8 mouse cellular contexts compared by ENCODE assay signal in the genomic region with DNA sequence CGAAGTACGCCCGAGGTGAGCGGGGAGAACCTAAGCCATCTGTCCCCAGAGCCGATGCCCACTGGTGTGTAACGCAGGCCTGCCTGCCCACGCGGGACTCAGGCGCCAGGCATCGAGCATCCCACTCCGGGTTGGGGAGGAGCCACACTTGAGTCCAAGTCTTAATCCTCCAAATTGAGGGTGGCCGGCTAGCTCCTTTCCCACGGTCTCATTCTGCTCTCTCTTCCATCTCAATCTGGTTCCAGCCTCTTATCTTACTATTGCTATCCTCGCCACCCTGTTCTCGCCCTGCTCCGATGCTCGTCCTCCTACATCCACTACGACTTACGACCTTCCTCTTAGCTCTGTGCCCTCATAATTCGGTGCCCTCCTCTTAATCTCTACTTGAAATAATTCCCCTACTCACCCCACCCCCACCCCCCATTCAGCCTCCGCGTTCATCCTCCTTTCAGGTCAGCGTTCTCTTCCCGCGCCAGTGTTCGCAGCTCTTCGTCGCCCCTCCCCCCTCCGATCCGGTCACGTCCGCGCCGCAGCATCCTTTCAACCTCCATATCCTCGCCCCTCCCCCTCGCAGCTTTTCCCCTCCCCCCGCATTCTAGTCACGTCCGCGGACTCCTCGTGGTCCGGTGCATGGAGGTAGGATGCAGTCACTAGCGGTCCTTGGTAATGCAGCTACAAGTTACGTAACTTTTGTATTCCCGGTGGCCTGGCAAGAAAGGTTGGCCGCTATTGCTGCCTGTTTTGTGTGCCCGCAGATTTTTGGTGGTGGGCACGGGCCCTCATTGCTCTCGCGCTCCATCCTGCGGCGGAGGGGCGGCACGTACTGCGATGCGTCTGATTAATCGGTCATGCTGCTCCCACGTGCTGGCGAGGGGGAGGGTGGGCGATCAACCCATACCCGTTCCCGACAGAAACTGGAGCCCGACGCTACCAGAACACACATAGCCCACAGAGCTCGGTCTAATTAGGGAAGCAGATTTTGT. TPM values are rescaled to one million over a fixed set of nuclear protein-coding genes. Genes with fewer than 3 reads are reported as not detected.
DNase-seq lines count a peak whose midpoint lies in the region; ATAC-seq and TF ChIP-seq lines count a peak whose summit lies in the region.

No protein-coding gene starts in this region.

- peak; percentile 82 for DNase-seq in urinary bladder, postnatal 14 days (ENCODE audit: low spot score)
- DNase-seq in urinary bladder, adult 2 months (ENCODE audit: low spot score), result no peak
- DNase-seq in embryonic facial prominence, embryonic 10.5 days (ENCODE audit: low spot score), result peak; percentile 97
- peak; percentile 79 to 80 for DNase-seq in heart, adult 2 months
- DNase-seq in kidney, adult 18-20 months, result peak; percentile 65
- DNase-seq in limb, embryonic 14.5 days (ENCODE audit: low spot score), result peak; percentile 80
- peak; percentile 51 to 68 for DNase-seq in spleen, adult 2 months (ENCODE audit: low read depth in 1 of 2, low spot score in 2 of 2)

- intact Hi-C loops in heart, adult 2 months (cut with DNase I), result loop anchor here (1.0 to 5.0 kb wide), 5 partner anchors 16 to 170 kb away; a partner anchor contains a TSS

- peak overlapping the region; percentile 84 for H3K4me2 ChIP-seq in limb, embryonic 14.5 days (replicated peaks; ENCODE audit: low read depth, low read length, severe bottlenecking)
- peak overlapping the region; percentile 85 for H3K4me2 ChIP-seq in midbrain, embryonic 15.5 days

- TF ChIP-seq EP300 in heart, adult 2 months (IDR thresholded peaks at IDR 0.05; ENCODE audit: insufficient read depth, low read depth, low read length), result 0 out of 2 replicates have a peak, but pooled peaks have one; percentile 7

- peak overlapping the region; percentile 86 for H3K4me3 ChIP-seq in embryonic facial prominence, embryonic 10.5 days
- H3K4me3 ChIP-seq in heart, adult 2 months, result peak overlapping the region; percentile 92
- peak overlapping the region; percentile 62 for H3K4me3 ChIP-seq in limb, embryonic 14.5 days (replicated peaks; ENCODE audit: low read length)
- H3K4me3 ChIP-seq in midbrain, embryonic 15.5 days, result peak overlapping the region; percentile 57
- peak overlapping the region; percentile 96 for H3K4me3 ChIP-seq in spleen, adult 2 months (ENCODE audit: extremely low read depth, insufficient read depth, insufficient read length)

- H3K36me3 ChIP-seq in embryonic facial prominence, embryonic 10.5 days (replicated peaks), result peaks cover 32% of the 10 kb centered on the region
- H3K36me3 ChIP-seq in heart, adult 2 months (ENCODE audit: control insufficient read depth, insufficient read depth, low read length), result peaks cover 13% of the 10 kb centered on the region
- H3K36me3 ChIP-seq in limb, embryonic 14.5 days (ENCODE audit: control insufficient read depth, insufficient read depth, low read length), result peaks cover 15% of the 10 kb centered on the region
- 0 out of 2 replicates have a peak, but pooled peaks cover 2% of the 10 kb centered on the region for H3K36me3 ChIP-seq in midbrain, embryonic 15.5 days (replicated peaks)
- no peaks in the 10 kb centered on the region for H3K36me3 ChIP-seq in spleen, adult 2 months (ENCODE audit: control insufficient read depth, insufficient read depth, low read length)

- H3K27ac ChIP-seq in embryonic facial prominence, embryonic 10.5 days (replicated peaks), result peak overlapping the region; percentile 99
- peak overlapping the region; percentile 97 for H3K27ac ChIP-seq in heart, adult 2 months
- H3K27ac ChIP-seq in limb, embryonic 14.5 days (replicated peaks; ENCODE audit: low read depth, low read length), result peak overlapping the region; percentile 88
- peak overlapping the region; percentile 97 for H3K27ac ChIP-seq in midbrain, embryonic 15.5 days
- H3K27ac ChIP-seq in spleen, adult 2 months (ENCODE audit: insufficient read depth, low read length), result peak overlapping the region; percentile 89

- H3K27me3 ChIP-seq in embryonic facial prominence, embryonic 10.5 days (replicated peaks; ENCODE audit: low read depth, poor library complexity, severe bottlenecking), result no peaks in the 10 kb centered on the region
- no peaks in the 10 kb centered on the region for H3K27me3 ChIP-seq in heart, adult 2 months (ENCODE audit: control insufficient read depth, insufficient read depth, low read length)
- H3K27me3 ChIP-seq in limb, embryonic 14.5 days (ENCODE audit: control insufficient read depth, insufficient read depth, low read length), result no peaks in the 10 kb centered on the region
- no peaks in the 10 kb centered on the region for H3K27me3 ChIP-seq in midbrain, embryonic 15.5 days (replicated peaks)
- H3K27me3 ChIP-seq in spleen, adult 2 months (ENCODE audit: control insufficient read depth, insufficient read depth, low read length), result no peaks in the 10 kb centered on the region

- under 1% methylated on average over 65 of the region's 65 CpGs for WGBS in embryonic facial prominence, embryonic 10.5 days
- under 1% methylated on average over 65 of the region's 65 CpGs for WGBS in heart, adult 2 months
- 1% methylated on average over 60 of the region's 65 CpGs for WGBS in limb, embryonic 14.5 days
- WGBS in midbrain, embryonic 15.5 days, result under 1% methylated on average over 64 of the region's 65 CpGs
- whole genome bisulfite sequencing in spleen, adult 2 months, result under 1% methylated on average over 65 of the region's 65 CpGs

- ATAC-seq in limb, embryonic 14.5 days (ENCODE audit: low FRiP score, low read depth), result peak; percentile 28
- peak; percentile 78 for ATAC-seq in midbrain, embryonic 15.5 days (replicated peaks)

- H3K9me3 ChIP-seq in embryonic facial prominence, embryonic 10.5 days, result no peaks in the 10 kb centered on the region
- no peaks in the 10 kb centered on the region for H3K9me3 ChIP-seq in limb, embryonic 14.5 days (ENCODE audit: control insufficient read depth, low read length)
- H3K9me3 ChIP-seq in midbrain, embryonic 15.5 days, result no peaks in the 10 kb centered on the region

- H3K4me1 ChIP-seq in embryonic facial prominence, embryonic 10.5 days, result peaks cover 48% of the 10 kb centered on the region
- peaks cover 15% of the 10 kb centered on the region for H3K4me1 ChIP-seq in heart, adult 2 months (ENCODE audit: control insufficient read depth, insufficient read depth, low read length)
- peaks cover 35% of the 10 kb centered on the region for H3K4me1 ChIP-seq in limb, embryonic 14.5 days (ENCODE audit: control insufficient read depth, insufficient read depth, low read length)
- H3K4me1 ChIP-seq in midbrain, embryonic 15.5 days, result peaks cover 55% of the 10 kb centered on the region
- H3K4me1 ChIP-seq in spleen, adult 2 months (ENCODE audit: control insufficient read depth, insufficient read depth, insufficient read length), result peaks cover 15% of the 10 kb centered on the region; the same call in 1 of the 2 replicates

- no peak for TF ChIP-seq POLR2A in heart, adult 2 months (IDR thresholded peaks at IDR 0.05; ENCODE audit: insufficient read depth, low read depth, low read length)
- TF ChIP-seq POLR2A in limb, embryonic 14.5 days (IDR thresholded peaks at IDR 0.05; ENCODE audit: borderline replicate concordance, extremely low read depth, insufficient read depth, insufficient read length), result no peak
- TF ChIP-seq POLR2A in spleen, adult 2 months (IDR thresholded peaks at IDR 0.05; ENCODE audit: low read depth, low read length), result no peak

- TF ChIP-seq CTCF in heart, adult 2 months (IDR thresholded peaks at IDR 0.05), result peak; percentile 56
- TF ChIP-seq CTCF in spleen, adult 2 months (IDR thresholded peaks at IDR 0.05; ENCODE audit: extremely low read depth, insufficient read depth, insufficient read length, insufficient replicate concordance), result 0 out of 2 replicates have a peak, but pooled peaks have one; percentile 7

- H3K9ac ChIP-seq in heart, adult 2 months (ENCODE audit: low read depth, low read length), result peak overlapping the region; percentile 87
- peak overlapping the region; percentile 72 for H3K9ac ChIP-seq in limb, embryonic 14.5 days (ENCODE audit: low read depth, low read length, severe bottlenecking)
- peak overlapping the region; percentile 70 for H3K9ac ChIP-seq in midbrain, embryonic 15.5 days

- H3K79me2 ChIP-seq in heart, adult 2 months (replicated peaks; ENCODE audit: control insufficient read depth, insufficient read depth, low read length), result peaks cover 1% of the 10 kb centered on the region; the same call in 1 of the 2 replicates

RNA-seq across cellular contexts. Expression of a gene that starts 0.8 kb away (rescaled TPM):
- polyA plus RNA-seq in urinary bladder, adult 2 months (2012; rRNA removed), result 888 and 1,061 TPM in 2 replicates
- polyA plus RNA-seq in embryonic facial prominence, embryonic 10.5 days (2016; fragmentation: Nextera tagmentation; extraction: Ambion mirVana), result 2,716 and 3,081 TPM in 2 replicates
- total RNA-seq in heart, adult 2 months (2021), result 1,000 to 10,000 TPM; 1,073 to 1,081 TPM
- polyA plus RNA-seq in heart, adult 2 months (2012; rRNA removed), result 1,773 and 1,838 TPM in 2 replicates
- 826 and 988 TPM in 2 replicates for polyA plus RNA-seq in limb, embryonic 14.5 days (2012; rRNA removed)
- 1,025 and 1,058 TPM in 2 replicates for polyA plus RNA-seq in limb, embryonic 14.5 days (2014; fragmentation: Nextera tagmentation; extraction: Ambion mirVana)
- polyA plus RNA-seq in midbrain, embryonic 15.5 days (2015; fragmentation: Nextera tagmentation; extraction: Ambion mirVana), result 1,075 and 1,145 TPM in 2 replicates
- polyA plus RNA-seq in spleen, adult 2 months (2012; rRNA removed), result 408 and 499 TPM in 2 replicates

RNA-seq across cellular contexts. Expression of a gene that starts 23.0 kb away (rescaled TPM):
- 5.0 and 6.3 TPM in 2 replicates for polyA plus RNA-seq in urinary bladder, adult 2 months (2012; rRNA removed)
- 0.24 and 0.64 TPM in 2 replicates for polyA plus RNA-seq in embryonic facial prominence, embryonic 10.5 days (2016; fragmentation: Nextera tagmentation; extraction: Ambion mirVana)
- not detected for total RNA-seq in heart, adult 2 months (2021)
- polyA plus RNA-seq in heart, adult 2 months (2012; rRNA removed), result 0.26 and 1.3 TPM in 2 replicates
- polyA plus RNA-seq in limb, embryonic 14.5 days (2012; rRNA removed), result 10.5 and 11.7 TPM in 2 replicates
- 1.6 and 3.1 TPM in 2 replicates for polyA plus RNA-seq in limb, embryonic 14.5 days (2014; fragmentation: Nextera tagmentation; extraction: Ambion mirVana)
- polyA plus RNA-seq in midbrain, embryonic 15.5 days (2015; fragmentation: Nextera tagmentation; extraction: Ambion mirVana), result 4.4 and 4.6 TPM in 2 replicates
- polyA plus RNA-seq in spleen, adult 2 months (2012; rRNA removed), result 1.1 TPM in 2 replicates

RNA-seq across cellular contexts. Expression of a gene that starts 39.8 kb away (rescaled TPM):
- 52.4 and 53.9 TPM in 2 replicates for polyA plus RNA-seq in urinary bladder, adult 2 months (2012; rRNA removed)
- polyA plus RNA-seq in embryonic facial prominence, embryonic 10.5 days (2016; fragmentation: Nextera tagmentation; extraction: Ambion mirVana), result 37.7 and 40.8 TPM in 2 replicates
- total RNA-seq in heart, adult 2 months (2021), result 10 to 100 TPM; 16.4 to 16.5 TPM
- polyA plus RNA-seq in heart, adult 2 months (2012; rRNA removed), result 24.2 and 40.3 TPM in 2 replicates
- 55.2 and 57.0 TPM in 2 replicates for polyA plus RNA-seq in limb, embryonic 14.5 days (2012; rRNA removed)
- polyA plus RNA-seq in limb, embryonic 14.5 days (2014; fragmentation: Nextera tagmentation; extraction: Ambion mirVana), result 20.3 and 31.1 TPM in 2 replicates
- polyA plus RNA-seq in midbrain, embryonic 15.5 days (2015; fragmentation: Nextera tagmentation; extraction: Ambion mirVana), result 228 and 229 TPM in 2 replicates
- 15.6 and 16.3 TPM in 2 replicates for polyA plus RNA-seq in spleen, adult 2 months (2012; rRNA removed)
